Mouse (Mus musculus): ENCODE data around the gene Gm8024. TPM values are rescaled to one million over a fixed set of nuclear protein-coding genes. Genes with fewer than 3 reads are reported as not detected.
"Not testable (repeated sequence)": the region's sequence is repeated elsewhere in the genome, so short reads cannot be mapped to it uniquely, and the experiment has no call there.

Gm8024 gene
- total RNA-seq (2021), result not detected in 2 replicates
- long read RNA-seq, experiment 1, result 0 reads
- long read RNA-seq, experiment 2, result 0 reads

DNA sequence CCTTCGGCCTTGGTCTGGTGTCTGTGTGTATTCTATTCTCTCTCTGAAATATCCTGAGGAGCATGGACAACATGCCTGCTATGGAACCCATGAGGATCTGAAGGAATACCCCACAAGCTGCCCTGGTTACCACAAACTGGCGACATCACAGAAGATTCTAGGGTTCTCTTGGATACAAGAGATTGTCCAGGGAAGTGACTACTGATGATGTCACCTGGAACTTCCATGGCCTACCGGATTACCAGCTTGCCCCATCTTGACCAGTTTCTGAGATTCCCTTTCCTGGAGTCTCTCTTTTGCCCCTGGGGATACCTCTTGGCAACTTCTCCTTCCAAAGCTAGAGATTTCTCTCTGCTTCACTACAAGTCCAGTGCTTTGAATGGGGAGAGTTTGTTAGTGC is at the start of gene Gm8024:
Gene Gm8024 (minus strand): TSS at position 101 of the 400 bp plus-strand sequence.
- DNase-seq, result not testable (repeated sequence)

DNA sequence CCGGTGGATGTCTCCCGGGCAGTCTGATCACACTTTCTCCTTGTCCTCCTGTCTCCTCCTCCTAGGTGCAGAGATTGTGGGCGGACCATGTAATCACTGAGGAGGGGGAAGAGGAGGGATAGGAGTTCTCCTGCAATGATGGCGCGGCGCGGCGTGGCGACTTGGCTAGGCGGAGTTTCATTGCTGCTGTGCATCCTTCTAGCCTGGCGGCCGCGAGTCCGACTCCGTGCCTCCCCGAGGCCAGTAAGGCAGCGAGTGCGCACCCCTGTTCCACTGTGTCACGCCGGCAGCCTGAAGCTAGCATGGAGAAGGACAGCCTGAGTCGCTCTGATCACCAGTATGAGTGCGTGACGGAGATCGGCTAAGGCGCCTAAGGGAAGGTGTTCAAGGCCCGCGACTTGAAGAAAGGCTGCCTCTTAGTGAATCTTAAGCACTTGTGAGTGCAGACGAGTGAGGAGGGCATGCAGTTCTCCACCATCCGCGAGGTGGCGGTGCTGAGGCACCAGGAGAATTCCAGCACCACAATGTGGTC is 19.2 kb upstream of the Gm8024 start:
- DNase-seq, result peak; percentile 19

DNA sequence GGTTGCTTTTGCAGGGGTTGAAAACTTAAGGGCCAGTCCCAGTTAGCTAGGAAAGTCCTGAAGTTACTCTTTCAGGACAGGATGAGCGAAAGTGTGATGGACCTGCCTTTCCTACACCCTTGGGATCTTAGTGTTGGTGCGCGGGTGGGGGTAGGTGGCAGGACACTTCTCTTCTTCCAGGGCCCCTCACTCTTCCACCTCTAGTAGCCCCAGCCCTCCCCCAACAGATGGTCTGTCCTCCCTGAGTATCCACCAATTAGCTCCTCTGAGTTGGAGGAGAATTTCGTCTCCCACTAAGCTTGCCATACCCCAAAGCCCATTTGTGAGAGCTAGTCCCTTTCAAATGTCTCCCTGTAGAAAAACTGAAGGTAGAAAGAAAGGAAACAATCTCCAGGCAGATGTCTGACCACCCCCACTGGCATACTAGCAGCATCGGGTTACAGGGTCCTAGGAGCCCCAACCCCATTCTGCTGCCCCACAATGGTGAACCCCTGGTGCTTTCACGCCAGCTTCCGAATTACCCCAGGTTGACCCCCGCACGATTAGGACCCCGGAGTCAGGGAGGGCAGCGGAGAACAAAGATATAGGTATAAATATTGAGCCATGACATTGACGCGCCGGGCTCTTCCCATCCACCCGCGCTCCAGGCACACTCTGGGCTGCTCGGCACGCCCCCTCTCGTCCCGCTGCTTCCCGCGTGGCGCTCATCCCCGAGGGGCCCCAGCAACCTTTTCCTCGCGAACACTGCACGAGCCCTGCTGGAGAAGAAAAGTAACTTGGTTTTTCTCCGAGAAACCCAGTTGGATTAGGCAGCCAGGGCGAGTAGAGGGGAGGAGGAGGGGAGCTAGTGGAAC is 18.5 kb upstream of the Gm8024 start:
- DNase-seq, result not testable (repeated sequence)

DNA sequence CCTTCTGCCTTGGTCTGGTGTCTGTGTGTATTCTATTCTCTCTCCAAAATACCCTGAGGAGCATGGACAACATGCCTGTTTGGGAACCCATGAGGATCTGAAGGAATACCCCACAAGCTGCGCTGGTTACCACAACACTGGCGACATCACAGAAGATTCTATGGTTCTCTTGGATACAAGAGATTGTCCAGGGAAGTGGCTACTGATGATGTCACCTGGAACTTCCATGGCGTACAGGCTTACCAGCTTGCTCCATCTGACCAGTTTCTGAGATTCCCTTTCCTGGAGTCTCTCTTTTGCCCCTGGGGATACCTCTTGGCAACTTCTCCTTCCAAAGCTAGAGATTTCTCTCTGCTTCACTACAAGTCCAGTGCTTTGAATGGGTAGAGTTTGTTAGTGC is 21.8 kb downstream of the Gm8024 start, which contains the start of gene Gm8020:
Gene Gm8020 (minus strand): TSS at position 101 of the 400 bp plus-strand sequence.
- DNase-seq, result not testable (repeated sequence)

Other genes with a start within 250 kb of the Gm8024 start
- gene Gm9611, start 226.9 kb downstream of the Gm8024 start, total RNA-seq (2021), result not detected in 2 replicates
- gene Gm7995, start 214.1 kb downstream of the Gm8024 start, total RNA-seq (2021), result not detected in 2 replicates
- gene Gm8005, start 84.6 kb downstream of the Gm8024 start, total RNA-seq (2021), result not detected in 2 replicates
- gene Gm8011, start 60.4 kb downstream of the Gm8024 start, total RNA-seq (2021), result not detected in 2 replicates
- gene Gm8020, start 21.9 kb downstream of the Gm8024 start, total RNA-seq (2021), result not detected in 2 replicates
- not detected in 2 replicates for gene Gm17124, start 75.6 kb upstream of the Gm8024 start, total RNA-seq (2021)
- not detected in 2 replicates for gene Gm3633, start 117.6 kb upstream of the Gm8024 start, total RNA-seq (2021)
- not detected in 2 replicates for gene Gm10378, start 131.7 kb upstream of the Gm8024 start, total RNA-seq (2021)
- gene Gm3015, start 244.5 kb upstream of the Gm8024 start, total RNA-seq (2021), result not detected in 2 replicates

All from adrenal gland, postnatal 14 days (tissue).